Mouse (Mus musculus): ENCODE data around the gene Trub2.

DNA sequence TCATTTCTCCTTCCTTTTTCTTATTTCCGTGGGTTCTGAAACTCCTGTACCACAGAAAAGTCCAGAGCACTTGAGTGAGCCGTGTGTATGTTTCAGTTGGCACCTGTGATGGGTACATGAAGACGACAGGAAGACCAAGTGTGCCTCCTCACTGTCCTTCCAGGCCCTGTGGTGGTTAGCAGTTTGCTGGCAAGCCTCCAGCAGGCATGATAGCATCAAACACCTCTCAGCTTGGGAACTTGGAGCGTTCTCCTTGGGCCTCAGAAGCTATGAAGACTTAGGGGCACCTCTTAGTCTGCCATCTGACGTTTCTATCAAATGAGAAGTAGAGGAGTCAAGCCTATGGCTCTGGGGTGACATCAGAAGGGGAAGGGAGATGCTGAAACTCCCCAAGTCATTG lies 69.7 kb downstream of the Trub2 start:
- TF ChIP-seq TAL1 (IDR thresholded peaks at IDR 0.05; ENCODE audit: low read length) (no peak), GATA1 (IDR thresholded peaks at IDR 0.05; ENCODE audit: low read length) (no peak)
